Mouse (Mus musculus): ENCODE measurements at regions not wholly inside any gene's neighbourhood (a gene's known extent, or its start where the extent isn't known, plus 50 kb on each side); places are given as distances from the start of the nearest gene placed in this dataset.

DNA sequence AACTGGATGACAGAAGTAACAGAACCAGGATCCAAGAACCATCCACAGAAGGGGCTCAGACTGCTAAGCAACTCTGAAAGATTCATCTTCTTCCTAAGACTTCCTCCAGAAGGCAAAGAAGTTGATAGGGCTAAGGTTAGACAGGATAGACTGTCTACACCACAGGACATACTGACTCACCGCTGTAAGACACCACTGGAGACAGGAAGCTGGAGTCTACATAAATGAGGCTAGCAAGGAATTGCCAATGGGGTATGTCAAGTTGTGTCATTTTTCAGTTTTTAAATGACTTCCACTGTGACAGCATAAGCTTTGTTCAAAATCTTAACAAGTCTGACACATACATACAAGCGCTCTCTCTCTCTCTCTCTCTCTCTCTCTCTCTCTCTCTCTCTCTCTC, 645.4 kb upstream of the Gm10131 start:
- TF ChIP-seq ZNF384 (IDR thresholded peaks at IDR 0.05; ENCODE audit: low read depth, low read length) (no peak), MAFK (IDR thresholded peaks at IDR 0.05; ENCODE audit: insufficient read depth, low read depth, low read length) (no peak), HCFC1 (IDR thresholded peaks at IDR 0.05; ENCODE audit: borderline replicate concordance, insufficient read depth, low read length) (no peak)

All from ES-E14 (cell line).